Mouse (Mus musculus): ENCODE measurements around the gene Zfp26.

- no peak for TF ChIP-seq CTCF (IDR thresholded peaks at IDR 0.05; ENCODE audit: low read depth)
- no peak for TF ChIP-seq EP300 (IDR thresholded peaks at IDR 0.05; ENCODE audit: low read depth)
These were observed 16.7 kb upstream of the Zfp26 start for GRCm38 (mm10) chr9:20476632-20477031.
